Mouse (Mus musculus) left cerebral cortex, postnatal 10 days (tissue): Measurements from ENCODE around the gene Tex22. TPM values are rescaled to one million over a fixed set of nuclear protein-coding genes. Genes with fewer than 3 reads are reported as not detected.

Experiments used
- DNase-seq, 2 experiments: peaks; one replicate each; pipeline ENCODE4 v3.0.0; 2021 to 2022; ENCODE audit warnings: low spot score in 2 of 2, mixed read lengths in 1 of 2; ENCODE audit errors: extremely low spot score in 1 of 2
- intact Hi-C: fragments of 180-260 bp; cut with DNase I; formaldehyde crosslinking; loops from one replicate; pipeline ENCODE4 v1.15.1; 2025
- microRNA-seq: library from miRNA; unstranded; fragments of <30 nt; microRNA quantifications from one replicate; pipeline ENCODE4 v1.2.0, GENCODE M21; 2022
- total RNA-seq, 2 experiments: library from RNA; stranded (reverse); gene quantifications; 2 replicates each; pipeline ENCODE4 v1.2.3; 2021

The Tex22 gene
- total RNA-seq, 2 experiments from 2014 or later = 0.41 to 0.73 TPM

- intact Hi-C loops = no loop called here
- peak in 1 of 2 experiments; percentile 77 for DNase-seq
Measured at GRCm38 (mm10) chr12:113132567-113132966, 58.3 kb downstream of the Tex22 start.

- intact Hi-C loops = no loop called here
- no peak for DNase-seq
Measured at GRCm38 (mm10) chr12:113133260-113133659, 59.0 kb downstream of the Tex22 start.

DNA sequence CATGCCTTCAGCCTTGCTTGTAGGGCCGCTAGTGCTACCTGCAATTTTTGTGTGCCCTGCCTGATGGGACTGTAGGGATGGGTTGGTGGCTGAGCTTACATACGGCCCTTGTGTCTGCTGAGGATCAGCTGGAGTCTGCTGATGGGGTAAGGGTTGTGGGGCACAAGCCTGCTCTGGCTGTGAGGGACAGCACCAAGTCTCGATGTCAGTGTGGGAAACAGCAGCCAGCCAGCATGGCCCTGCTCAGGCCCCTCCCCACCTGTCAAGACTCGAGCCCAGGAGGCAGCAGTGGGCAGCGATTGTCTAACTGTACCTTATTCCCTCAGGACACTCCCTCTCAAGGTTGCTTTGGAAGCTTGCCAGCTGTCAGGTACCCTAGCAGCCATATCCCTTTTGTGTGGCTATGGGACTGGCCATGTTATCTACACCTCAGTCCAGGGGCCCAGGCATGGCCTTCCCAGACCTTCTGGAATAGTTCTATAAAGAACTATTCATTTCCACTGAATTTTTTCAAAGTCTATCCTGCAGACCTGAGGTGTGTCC, 59.6 kb downstream of the Tex22 start:
- no peak for DNase-seq
- intact Hi-C loops = no loop called here

DNA sequence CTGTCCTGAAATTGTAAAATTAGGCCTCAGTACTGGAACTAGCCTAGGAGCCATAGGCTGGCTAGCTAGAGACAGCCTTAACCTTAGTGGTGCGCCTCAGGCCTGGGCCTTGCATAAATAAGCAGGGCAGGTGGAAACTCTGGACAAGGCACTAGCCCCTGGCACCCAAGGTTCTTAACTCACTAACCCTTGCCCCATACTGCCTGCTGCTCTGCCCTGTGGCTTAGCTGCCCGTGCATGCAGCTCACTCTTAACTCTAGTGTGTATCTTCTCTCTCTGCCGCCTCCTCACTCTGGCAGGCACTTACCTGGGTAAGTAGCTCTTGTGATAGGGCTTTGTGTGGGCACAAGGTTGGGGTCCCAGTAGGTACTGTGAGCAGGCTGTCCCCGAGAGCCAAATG, 60.2 kb downstream of the Tex22 start:
- intact Hi-C loops = no loop called here
- no peak for DNase-seq

DNA sequence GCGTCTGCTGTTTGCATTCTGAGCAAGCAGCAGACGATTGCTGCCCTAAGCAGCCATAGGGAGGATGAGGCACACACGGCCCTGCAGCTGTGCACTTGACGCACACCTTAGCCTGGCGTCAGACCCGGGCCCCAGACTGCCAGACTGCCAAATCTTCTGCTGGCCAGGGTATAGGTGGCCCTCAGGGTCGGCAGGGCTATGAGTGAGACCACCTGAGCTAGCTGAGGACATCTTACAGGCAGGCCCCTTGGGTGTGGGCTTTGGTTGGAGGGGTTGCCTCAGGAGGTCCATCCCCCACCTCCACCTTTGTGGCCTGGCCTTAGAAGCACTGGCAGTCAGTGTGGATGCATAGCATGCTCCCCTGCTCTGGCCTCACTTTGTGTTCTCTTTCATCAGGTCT, 61.1 kb downstream of the Tex22 start:
- intact Hi-C loops = no loop called here
- no peak for DNase-seq

DNA sequence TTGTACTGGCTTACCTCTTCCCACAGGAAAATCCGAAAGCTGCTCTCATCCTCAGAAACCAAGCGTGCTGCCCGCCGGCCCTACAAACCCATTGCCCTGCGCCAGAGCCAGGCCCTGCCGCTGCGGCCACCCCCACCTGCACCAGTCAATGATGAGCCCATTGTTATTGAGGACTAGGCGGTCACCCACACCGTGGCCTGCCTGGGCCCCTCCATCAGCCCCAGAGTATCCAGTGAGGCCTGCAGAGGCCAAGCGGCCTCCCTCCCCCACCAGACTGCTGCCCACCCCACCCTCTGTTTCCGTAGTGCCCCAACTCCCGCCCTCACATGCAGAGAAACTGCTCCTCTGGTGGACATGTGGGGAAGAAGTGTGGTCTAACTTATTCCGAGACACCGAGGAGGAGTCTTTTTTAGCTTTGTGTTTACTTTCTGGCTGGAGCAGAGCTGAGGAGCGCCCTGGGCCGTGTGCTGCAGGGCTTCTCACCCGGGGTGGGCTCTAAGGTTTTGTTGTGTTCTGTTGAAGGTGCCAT, 62.3 kb downstream of the Tex22 start:
- no peak for DNase-seq
- intact Hi-C loops = no loop called here

DNA sequence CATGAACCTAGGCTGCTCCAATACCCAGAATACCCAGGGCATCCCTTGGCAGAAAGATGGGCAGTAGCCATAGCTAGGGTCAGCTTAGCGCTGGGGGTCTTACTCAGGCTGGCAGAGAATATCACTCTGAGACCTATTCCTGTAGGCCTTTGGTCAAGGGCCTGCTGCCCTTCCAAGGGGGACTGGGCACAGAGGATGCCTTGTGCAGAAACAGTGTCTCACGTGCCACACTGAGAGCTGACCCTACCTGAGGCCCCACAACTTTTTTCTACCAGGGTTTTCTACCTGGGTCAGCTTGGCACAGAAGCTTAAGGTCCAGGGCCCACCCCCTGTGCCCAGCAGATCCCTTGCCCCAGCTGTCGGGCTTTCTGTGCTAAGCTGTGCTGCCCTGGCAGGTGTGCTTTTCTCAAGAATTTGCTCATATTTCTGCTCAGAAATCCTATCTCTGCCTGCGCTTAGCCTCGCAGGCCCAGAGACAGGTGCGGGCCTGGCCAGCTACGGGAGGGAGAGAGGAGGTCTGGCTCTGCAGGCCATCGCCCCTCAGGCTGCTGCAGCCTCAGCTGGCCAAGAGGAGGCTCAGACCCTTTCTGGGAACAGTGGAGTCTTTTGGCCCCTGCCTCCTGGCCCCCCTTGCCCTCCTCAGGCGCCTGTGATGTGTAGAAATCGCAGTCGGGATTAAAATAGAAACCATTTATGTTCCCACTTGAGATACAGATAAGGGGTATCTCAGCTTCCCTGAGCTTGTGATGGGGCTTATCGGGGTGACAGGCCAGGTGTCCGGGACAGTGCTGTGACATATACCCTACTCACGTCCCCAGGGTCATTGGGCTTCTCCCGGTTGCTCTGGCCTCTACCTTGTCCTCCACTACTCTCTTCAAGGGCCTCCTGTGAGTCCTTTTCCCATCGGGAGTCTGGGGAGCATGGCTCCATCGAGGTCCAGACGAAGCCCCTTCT, 63.2 kb downstream of the Tex22 start:
- intact Hi-C loops = no loop called here
- DNase-seq = no peak

- intact Hi-C loops = no loop called here
- no peak for DNase-seq
Measured at GRCm38 (mm10) chr12:113138291-113138690, 64.0 kb downstream of the Tex22 start.

Small RNAs within 50 kb of the gene (microRNA-seq; reads per million reads assigned to microRNA genes)
- not detected for gene Gm44471

Other genes starting within 250 kb of the Tex22 start
- 10 to 100 TPM; 11.5 TPM for gene Cdca4, start 245.1 kb upstream of the Tex22 start, total RNA-seq
- not detected for gene Gpr132, start 206.3 kb upstream of the Tex22 start, total RNA-seq
- gene Jag2, start 144.7 kb upstream of the Tex22 start, total RNA-seq = 10 to 100 TPM; 60.0 to 60.9 TPM
- 10 to 100 TPM; 11.8 to 13.2 TPM for gene Nudt14, start 132.4 kb upstream of the Tex22 start, total RNA-seq
- gene Btbd6, start 98.0 kb upstream of the Tex22 start, total RNA-seq = 10 to 100 TPM; 61.0 to 61.9 TPM
- gene Brf1, start 73.8 kb upstream of the Tex22 start, total RNA-seq = 10 to 100 TPM; 53.8 to 54.2 TPM
- gene Pacs2, start 60.0 kb upstream of the Tex22 start, total RNA-seq = 100 to 1,000 TPM; 126 to 128 TPM
- gene Mta1, start 23.8 kb downstream of the Tex22 start, total RNA-seq = 10 to 100 TPM; 87.1 to 89.1 TPM
- 100 to 1,000 TPM; 220 to 253 TPM for gene Crip2, start 65.7 kb downstream of the Tex22 start, total RNA-seq
- 10 to 100 TPM; 12.4 to 12.6 TPM for gene Crip1, start 71.8 kb downstream of the Tex22 start, total RNA-seq
- gene Tedc1, start 81.9 kb downstream of the Tex22 start, total RNA-seq = 1 to 10 TPM; 3.7 TPM
- gene Tmem121, start 111.4 kb downstream of the Tex22 start, total RNA-seq = 10 to 100 TPM; 35.0 to 39.1 TPM